Mouse (Mus musculus): ENCODE measurements around the gene Mllt11. TPM values are rescaled to one million over a fixed set of nuclear protein-coding genes. Genes with fewer than 3 reads are reported as not detected.
A peak's percentile ranks its signal among the peaks of the same experiment; 100 is the strongest.

Gene Mllt11
- 14.0 and 15.7 TPM in 2 replicates for polyA plus RNA-seq (2015; fragmentation: Nextera tagmentation; extraction: Ambion mirVana)

DNA sequence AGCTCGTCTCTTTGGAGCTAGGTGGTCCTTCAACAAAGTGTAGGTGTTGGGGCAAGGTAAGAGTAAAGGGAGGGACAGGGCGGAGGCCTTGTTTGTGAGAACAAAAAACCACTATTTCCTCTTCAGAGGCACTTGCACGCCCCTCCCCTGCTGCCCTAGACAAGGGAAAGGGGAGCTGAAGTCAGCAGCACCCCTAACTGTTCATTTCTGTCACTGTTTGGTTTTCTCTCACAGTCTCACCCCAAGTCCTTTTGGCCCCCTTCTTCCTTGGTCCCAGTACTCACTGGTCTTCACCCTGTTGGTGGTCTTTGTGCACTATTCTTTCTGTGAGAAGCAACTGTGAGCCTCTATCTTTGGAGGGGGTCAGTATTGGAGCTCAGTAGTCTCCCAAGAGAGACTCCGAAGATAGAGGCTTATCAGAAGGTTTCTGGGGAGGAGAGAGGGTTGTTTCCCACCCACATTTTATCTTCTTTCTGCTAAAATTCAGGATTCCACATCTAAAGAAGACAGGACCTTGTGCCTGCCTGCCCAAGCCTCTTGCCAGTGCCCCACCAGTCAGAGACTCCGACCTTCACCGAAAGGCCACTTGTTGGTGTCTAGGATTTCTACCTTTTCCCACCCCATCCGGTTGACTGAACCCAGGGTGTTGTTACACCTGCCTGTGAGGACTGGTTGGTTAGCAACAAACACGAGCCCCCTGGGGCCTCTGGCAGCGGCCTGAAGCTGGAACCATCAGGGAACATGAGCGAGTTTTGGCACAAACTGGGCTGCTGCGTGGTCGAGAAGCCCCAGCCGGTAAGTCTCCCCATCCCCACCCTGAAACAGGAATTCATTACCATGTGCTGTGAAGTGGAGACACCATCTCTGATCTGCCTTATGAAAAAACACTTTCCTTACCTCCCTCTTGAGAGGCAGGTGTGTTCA, at the start of gene Mllt11:
Mllt11 (minus strand) TSS at position 874 of the 924 bp plus-strand sequence.
- peak; percentile 58 for DNase-seq (ENCODE audit: low spot score)

DNA sequence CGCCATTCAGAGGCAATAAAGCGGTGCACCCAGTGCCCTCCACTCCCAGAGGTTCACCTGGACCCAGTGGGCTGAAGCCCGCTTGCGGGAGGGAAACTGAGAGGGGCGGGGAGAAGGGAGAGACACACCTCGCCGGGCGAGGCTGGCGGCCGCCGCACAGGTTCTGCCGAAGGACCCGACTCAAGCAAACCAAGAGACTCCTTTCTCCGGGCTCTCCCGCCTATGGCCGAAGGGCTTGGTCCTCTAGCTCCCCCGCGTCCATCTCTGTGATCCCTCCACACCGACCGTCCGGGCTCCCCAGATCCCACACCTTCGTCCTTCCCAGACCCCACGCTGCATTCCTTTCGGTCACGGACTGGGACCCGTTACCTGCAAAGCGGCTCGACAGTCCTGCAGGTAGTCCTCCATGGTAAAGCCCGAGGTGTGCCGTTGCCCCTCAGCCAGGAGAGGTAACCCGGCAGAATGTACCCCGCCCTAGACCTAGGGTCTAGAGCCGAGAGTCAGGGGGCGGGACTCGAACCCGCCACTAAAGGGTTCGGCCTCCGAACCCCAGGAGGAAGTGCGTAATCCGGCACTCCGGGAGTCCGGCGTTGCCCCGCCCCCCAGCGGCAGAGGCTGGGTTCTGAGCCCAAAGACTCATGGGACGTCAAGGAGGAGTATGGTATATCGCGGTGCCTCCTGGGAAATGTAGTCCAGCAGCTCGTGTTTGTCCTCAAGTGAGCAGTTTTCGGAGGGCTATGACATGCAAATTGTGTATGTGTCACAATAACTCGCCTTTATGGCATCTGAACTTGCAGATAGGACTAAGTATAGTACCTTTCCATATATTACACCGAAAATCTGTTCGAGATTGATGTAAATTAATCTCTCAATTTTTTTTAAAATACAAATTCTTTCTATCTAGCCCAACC, 49.5 kb upstream of the Mllt11 start, which contains the start of the genes Mindy1 and Prune1:
Mindy1 (plus strand) TSS at position 130 of the 911 bp plus-strand sequence.
Prune1 (minus strand) TSS at position 861 of the 911 bp plus-strand sequence.
- peak; percentile 99 for DNase-seq (ENCODE audit: low spot score)

DNA sequence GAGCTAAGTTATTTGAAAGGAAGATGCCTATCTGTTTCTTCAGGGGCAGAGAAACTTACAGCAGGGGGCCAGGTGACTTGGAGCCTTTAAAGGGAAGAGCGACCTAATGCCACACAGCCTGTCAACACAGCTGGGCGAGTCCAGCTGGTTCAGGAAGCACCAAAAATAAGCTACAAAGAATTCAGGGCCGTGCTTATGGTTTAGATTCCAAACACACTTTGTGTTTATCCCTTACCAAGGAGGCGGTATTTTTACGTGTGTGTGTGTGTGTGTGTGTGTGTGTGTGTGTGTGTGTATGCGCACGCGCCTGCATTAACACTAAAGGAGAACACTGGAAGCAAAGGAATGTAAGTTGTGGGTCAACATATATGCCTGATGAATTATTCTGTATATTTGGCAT, 48.8 kb upstream of the Mllt11 start:
- DNase-seq (ENCODE audit: low spot score), result peak; percentile 49

DNA sequence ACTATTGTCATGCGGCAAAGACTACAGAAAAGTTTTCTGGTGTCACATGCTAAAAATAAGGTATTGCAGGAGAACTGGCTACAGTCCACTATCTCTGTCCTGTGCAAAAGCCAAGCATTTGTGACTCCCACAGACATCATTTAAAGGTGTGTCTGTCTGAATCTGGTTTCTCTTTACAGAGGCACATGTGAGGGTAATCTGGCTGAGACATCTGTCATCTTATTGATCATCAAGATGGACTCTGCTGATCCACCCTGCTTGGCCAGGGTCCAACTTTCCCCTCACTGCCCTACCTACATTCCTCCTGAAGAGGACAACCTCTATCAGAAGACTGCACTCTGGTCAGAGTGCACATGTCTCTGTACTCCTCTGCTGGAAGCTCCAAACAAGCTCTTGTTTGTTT, 45.2 kb upstream of the Mllt11 start:
- DNase-seq (ENCODE audit: low spot score), result no peak

DNA sequence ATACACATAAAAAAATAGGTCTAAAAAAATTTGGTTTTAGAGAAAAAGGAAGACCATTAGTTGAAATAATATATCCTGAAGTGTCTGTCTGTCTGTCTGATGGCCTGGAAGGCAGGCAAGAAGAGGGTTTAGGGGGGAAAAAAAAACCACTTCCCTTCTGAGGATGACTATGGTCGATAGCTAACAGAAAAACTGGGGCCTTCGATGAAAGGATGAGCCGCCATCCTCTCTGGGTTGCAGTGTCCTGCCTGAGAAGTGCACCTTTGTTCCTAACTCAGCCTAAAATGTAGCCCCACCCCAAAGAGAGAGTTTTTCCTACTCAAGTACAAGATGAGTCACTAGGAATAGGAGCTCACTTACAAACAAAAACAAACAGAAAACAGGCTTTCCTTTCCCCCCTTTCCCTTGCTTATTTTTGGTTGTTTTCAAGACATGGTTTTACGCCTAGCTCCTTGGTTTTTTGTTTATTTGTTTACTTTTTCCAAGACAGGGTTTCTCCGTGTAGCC, 44.5 kb upstream of the Mllt11 start:
- DNase-seq (ENCODE audit: low spot score), result peak; percentile 35

DNA sequence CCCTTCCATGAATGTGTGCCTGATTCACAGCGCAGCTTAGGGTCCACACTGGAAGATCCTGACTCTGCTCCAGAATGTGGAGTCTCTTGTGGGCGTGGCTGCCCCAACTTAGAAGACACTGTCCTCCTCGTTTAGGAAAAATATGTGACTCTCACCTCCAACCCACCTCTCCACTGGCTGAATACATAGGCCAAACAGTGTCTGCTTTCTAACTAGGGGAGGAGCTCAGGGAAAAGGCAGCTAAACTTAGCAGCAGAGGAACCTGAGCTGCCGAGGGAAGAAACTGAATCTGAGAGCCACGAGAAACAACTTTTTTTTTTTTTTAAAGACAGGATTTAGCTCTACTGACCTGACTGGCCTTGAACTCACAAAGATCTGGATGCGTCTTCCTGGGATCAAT, 43.2 kb upstream of the Mllt11 start:
- DNase-seq (ENCODE audit: low spot score), result no peak

DNA sequence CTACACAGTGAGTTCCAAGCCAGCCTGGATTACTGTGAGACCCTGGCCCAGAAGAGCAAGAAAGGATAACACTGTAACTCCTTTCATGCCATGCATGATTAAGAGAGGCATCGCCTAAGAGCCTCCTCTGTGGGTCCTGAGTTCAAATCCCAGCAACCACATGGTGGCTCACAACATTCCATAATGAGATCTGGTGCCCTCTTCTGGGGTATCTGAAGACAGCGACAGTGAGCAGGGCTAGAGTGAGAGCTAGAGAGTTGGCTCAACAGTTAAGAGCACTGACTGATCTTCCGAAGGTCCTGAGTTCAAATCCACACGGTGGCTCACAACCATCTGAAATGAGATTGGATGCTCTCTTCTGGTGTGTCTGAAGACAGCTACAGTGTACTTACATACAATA, 42.5 kb upstream of the Mllt11 start:
- no peak for DNase-seq (ENCODE audit: low spot score)

DNA sequence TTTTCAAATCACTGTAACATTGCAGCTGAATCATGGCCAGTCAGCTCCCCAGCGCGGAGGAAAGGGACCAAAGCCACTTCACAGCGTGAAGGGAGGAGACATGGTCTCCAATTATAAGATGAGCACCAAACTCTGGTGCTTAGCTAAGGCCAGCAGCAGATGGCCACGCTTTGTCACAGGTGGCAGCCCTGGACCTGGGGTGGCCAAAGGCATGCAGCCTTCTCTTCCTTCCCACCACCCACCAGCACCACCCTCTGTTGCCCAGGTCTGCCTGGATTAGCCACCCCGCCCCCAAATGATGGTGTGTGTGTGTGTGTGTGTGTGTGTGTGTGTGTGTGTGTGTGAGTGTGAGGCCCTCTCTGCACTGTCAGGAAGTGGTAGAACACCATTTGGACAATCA, 41.5 kb upstream of the Mllt11 start:
- DNase-seq (ENCODE audit: low spot score), result no peak

DNA sequence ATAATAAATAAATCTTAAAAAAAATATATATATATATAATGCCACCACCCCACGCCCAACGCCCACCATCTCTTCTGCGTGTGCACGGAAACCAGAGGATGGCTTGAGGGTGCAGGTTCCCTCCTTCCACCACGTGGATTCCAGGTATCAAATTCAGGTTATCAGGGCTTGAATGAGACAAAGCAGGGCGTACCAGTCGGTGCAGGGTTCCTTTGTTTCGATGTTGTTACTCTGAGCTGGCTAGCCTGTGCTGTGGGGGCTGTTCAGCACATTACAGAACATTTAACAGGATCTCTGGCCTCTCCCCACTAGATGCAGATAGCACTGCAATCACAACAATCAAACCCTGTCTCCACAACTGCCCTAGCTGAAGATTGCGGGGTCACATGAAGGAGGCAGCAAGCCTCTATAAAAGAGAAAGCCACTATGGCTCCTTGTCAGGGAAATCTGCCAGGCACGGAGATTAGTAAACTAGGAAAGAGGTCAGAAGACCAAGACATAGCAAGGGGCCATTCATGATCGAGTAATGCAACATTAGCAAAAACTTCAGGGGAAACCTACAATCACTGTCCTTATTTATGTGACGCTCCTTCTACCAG, 38.9 kb upstream of the Mllt11 start:
- no peak for DNase-seq (ENCODE audit: low spot score)

DNA sequence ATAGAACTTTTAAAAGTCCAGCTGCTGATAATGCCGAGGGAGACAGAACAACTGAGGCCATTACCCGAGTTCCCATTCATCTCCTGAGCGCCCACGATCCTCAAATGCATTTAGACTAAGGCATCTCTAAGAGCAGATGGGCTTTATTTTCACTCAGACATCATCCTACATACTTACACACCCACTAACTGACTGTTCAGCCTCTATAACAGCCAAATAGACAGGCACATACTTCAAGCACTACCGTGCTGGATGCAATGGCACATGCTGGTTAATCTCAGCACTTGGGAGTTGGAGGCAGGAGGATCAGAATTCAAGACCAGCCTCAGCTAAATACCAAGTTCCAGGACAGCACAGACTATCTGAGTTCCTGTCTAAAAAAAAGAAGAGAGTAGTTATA, 37.8 kb upstream of the Mllt11 start:
- no peak for DNase-seq (ENCODE audit: low spot score)

DNA sequence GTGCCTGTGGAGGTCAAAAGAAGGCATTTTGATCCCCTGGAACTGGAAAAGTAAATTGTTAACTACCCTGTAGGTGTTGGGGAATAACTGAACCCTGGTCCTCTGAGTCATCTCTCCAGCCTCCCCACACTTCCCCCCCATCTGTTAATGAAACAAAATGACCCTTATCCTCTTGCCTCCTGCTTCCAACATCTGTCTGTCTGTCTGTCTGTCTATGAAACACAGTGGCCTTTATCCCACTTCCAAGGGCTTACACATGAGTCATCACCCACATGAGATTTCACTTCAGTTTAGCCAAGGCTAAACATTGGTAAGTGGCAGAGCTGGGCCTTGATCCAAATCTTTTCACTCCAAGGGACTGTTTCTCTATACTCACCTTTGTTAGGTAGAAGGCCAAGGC, 35.9 kb upstream of the Mllt11 start:
- DNase-seq (ENCODE audit: low spot score), result no peak

DNA sequence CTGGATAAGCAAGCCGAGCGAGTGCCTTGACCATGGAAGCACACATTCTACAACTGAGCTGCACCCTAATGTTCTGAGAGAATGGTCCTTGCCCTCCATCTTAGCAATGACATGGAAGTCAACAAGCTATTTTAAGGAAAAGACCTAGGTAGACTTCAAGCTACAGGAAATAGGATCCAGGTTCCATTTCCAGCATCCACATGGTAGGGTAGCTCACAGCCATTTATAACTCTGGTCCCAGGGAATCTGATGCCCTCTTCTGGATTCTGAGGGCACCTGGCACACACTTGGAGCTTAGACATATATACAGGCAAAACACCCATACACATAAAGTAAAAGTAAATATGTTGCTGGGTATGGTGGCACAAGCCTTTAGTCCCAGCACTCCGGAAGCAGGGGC, 34.1 kb upstream of the Mllt11 start:
- DNase-seq (ENCODE audit: low spot score), result no peak

DNA sequence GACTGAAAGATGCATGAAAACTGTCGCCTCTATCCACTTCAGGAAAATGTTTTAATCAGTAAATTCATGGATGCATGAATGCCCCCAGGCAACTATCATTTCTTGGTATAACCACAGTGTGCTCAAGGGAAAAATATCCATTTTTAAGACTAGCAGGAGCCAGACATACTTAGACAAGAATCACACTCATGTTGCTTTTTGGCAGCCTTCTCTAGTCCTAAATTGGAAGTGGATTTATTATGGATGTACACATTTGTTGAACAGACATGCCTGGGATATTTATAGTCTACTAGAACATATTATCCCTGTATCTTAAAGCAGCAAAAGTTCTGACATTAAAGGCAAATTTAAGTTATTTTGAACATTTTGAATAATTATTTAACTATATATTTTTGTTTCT, 32.8 kb upstream of the Mllt11 start:
- DNase-seq (ENCODE audit: low spot score), result no peak

DNA sequence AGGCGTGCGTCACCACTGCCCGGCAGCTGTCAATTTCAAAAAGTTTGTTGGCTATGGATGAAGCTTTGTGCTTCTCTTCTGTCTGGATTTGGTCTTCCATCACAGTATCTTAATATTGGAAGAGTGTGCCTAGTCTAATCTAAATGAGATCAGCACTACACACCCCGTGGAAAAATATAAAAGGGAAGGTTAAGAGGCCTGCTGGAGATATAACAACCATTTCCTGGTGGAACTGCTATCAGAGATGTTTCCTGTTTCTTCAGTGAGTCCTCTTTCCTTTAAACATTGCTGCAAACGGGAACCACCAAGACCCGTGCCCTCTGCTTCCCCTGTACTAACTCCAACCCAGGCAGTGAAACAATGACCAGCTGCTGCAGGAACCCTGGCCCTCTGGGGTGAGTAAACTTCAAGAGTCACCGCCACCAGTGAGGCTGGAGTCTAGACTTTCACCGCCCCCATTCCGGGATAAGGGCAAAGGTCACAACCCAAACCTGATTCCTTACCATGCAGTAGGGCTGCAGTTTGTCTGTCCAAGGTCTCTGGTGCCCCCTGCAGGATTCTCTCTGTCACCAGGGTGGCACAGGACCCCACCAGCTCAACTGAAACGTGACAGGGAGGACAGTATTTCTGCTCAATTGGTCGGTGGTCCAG, 31.2 kb upstream of the Mllt11 start:
- peak; percentile 76 for DNase-seq (ENCODE audit: low spot score)

DNA sequence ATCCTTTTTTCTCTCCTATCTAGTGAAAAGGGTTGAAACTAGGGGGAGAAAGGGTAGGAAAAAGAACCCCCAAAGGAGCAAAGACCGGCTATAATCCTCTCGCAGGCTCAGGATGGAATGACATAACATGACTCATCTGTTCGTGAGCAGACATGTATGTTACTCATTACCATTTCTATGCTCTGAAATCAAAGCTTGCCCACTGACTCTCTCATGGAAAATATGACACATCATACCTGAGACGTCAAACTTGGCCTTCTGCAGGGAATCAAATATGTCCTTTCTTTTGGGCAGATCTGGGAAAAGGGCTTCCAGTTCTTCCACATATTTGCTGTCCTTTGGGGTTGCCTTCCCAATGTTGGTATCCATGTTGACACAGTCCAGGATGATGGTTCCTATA, 30.0 kb upstream of the Mllt11 start:
- no peak for DNase-seq (ENCODE audit: low spot score)

DNA sequence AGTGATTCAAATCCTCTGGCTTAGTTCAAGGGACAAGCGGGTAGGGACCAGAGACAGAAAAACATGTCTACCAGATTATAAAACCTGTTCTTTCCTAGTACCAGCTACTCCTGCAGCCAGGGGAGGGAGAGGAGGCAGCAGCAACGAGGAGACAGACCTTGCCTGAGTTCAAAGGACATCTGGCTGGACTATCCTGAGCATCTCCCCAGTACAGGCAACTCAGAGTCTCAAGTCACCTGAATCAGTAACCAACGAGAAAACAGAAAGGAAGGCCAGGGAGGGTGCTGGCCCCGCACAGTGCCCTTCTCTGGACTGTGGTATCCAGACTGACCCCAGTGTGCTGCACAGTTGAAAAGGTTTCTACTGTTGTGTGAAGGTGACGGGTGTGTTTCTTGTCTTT, 25.0 kb upstream of the Mllt11 start:
- no peak for DNase-seq (ENCODE audit: low spot score)

DNA sequence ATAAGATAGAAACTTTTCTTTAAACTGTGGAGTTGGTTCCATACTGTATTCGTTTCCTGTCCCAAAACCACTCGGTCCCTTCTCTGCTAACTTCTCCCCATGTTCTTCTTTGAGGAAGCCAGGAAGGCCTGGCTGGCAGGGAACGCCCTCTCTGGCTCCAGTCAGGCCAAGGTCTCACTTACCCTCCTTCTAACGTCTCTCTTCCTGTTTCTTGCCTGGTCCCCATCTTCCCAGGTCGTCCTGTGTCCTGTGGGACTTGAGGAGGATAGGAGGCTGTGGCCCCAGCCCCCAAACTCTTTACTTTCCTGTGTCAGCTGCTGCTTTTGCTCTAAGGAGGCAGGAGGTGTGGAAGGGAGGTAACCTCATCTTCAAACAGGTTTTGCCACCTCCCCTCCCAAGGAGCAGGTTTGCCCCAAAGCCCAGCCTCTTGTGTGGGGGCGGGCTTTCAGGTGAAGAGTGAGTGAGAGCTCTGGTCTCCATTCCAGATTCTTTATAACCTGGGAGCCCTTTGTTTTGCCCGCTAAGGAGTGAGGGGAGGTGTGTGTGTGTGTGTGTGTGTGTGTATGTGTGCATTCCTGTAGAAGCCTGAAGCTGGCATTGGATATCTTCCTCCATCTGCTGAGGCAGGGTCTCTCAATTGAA, 18.9 kb upstream of the Mllt11 start, which contains the start of gene Bnipl:
Bnipl (minus strand) TSS at position 411 of the 642 bp plus-strand sequence.
- no peak for DNase-seq (ENCODE audit: low spot score)

DNA sequence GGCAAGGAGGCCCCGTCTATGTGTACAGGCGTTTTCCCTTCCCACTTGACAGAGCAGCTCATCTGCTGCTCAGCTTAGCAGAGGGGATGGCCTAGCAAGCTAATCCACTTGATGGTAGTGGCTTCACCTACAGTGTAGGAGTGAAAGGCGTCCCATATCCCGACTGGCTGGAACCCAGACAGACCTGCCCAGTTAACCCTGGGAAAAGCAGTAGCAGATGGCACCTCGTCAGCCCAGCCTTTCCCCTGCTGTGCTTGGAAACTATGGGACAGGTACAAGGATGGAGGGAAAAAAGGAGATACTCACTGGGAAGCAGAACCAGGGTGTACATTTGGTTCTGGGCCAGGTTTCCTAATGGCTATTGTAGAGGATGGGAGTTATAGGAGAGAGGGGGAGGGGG, 18.4 kb upstream of the Mllt11 start:
- DNase-seq (ENCODE audit: low spot score), result no peak

DNA sequence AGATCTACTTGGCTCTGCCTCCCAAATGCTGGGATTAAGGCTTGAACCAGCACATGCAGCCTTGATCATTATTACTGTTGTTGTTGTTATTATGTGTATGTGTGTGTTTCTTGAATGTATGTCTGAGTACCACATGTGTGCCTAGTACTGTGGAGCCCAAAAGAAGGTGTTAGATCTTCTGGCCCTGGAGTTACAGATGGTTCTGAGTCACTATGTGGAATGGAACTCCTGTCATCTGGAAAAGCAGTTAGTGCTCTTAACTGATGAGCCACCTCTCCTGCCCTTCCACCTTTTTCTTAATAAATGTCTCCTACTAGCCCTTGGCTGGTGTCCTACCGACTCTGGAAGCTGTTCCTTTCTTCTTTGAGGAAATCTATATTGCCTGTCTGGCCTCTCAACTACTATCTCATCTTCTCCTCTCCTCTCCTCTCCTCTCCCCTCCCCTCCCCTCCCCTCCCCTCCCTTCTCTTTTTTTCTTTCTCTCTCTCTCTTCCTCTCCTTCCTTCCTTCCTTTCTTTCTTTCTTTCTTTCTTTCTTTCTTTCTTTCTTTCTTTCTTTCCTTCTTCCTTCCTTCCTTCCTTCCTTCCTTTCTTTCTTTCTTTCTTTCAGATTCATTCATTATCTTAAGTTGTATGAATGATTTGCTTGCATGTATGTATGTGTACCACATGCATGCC, 15.8 kb upstream of the Mllt11 start:
- no peak for DNase-seq (ENCODE audit: low spot score)

All from thymus, postnatal 0 days (tissue).